In the genomic region with DNA sequence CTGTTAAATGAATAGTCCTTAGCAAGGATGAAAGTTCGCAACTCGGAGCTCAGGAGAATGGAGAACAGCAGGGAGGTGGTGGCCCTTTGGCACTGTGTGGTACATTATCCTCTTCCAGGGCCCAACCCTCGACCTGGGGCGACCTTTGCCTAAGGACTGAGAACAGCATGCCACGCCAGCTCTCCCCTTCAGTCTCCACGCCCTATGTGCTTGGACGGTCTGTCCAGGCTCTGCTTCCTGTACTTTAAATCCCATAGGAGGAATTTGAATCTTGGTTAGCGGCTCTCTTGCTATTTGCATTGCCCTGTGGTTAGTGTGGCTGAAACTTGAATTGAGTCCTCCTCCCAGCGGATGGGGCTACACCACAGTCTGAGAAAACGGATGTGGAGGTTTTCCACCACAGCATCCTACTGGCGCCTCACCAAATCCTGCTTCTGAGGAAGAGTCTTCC, we compare ENCODE assay signal across 8 mouse cellular contexts. TPM values are rescaled to one million over a fixed set of nuclear protein-coding genes. Genes with fewer than 3 reads are reported as not detected.
DNase-seq lines count a peak whose midpoint lies in the region; ATAC-seq lines count a peak whose summit lies in the region.

No protein-coding gene starts in this region.

- H3K27me3 ChIP-seq in intestine, embryonic 14.5 days (replicated peaks; ENCODE audit: control insufficient read depth, insufficient read depth, low read length): no peaks in the 10 kb centered on the region
- peaks cover 66% of the 10 kb centered on the region for H3K27me3 ChIP-seq in liver, embryonic 12.5 days (replicated peaks)

- 0 out of 2 replicates have a peak overlapping the region, but pooled peaks have one; percentile 14 for H3K27ac ChIP-seq in intestine, embryonic 14.5 days (ENCODE audit: low read depth)
- no peak overlapping the region for H3K27ac ChIP-seq in liver, embryonic 12.5 days

- ATAC-seq in granulocyte monocyte progenitor cell, adult 5-6 weeks (replicated peaks; ENCODE audit: poor library complexity, severe bottlenecking): peak; percentile 81
- ATAC-seq in intestine, embryonic 14.5 days (replicated peaks; ENCODE audit: low FRiP score, low TSS enrichment, low read depth): peak; percentile 12; the same call in 1 of the 2 replicates
- ATAC-seq in liver, embryonic 12.5 days: no peak
- ATAC-seq in frontal cortex, adult (ENCODE audit: low TSS enrichment): no peak

- peak overlapping the region; percentile 39 for H3K4me3 ChIP-seq in intestine, embryonic 14.5 days (ENCODE audit: low read depth, low read length)
- H3K4me3 ChIP-seq in liver, embryonic 12.5 days: peak overlapping the region; percentile 60

- DNase-seq in ovary, postnatal 36 days (ENCODE audit: low spot score): peak; percentile 19
- DNase-seq in ovary, postnatal 10 days (ENCODE audit: low spot score): no peak
- DNase-seq in cerebellum, postnatal 14 days: peak; percentile 24 to 33
- peak; percentile 59 for DNase-seq in intestine, embryonic 14.5 days (ENCODE audit: low spot score)
- peak; percentile 23 for DNase-seq in naive thymus-derived CD4-positive, alpha-beta T cell, adult 2 months (ENCODE audit: low read depth)

- 13% methylated on average over 11 of the region's 11 CpGs for WGBS in intestine, embryonic 14.5 days
- 4% methylated on average over 11 of the region's 11 CpGs for WGBS in liver, embryonic 12.5 days (ENCODE audit: insufficient replicate concordance)

- H3K9ac ChIP-seq in intestine, embryonic 14.5 days (ENCODE audit: low read length): no peak overlapping the region
- H3K9ac ChIP-seq in liver, embryonic 12.5 days: no peak overlapping the region

- peak overlapping the region; percentile 68 for H3K4me2 ChIP-seq in intestine, embryonic 14.5 days (ENCODE audit: low read length)
- peak overlapping the region; percentile 87 for H3K4me2 ChIP-seq in liver, embryonic 12.5 days

- peaks cover 6% of the 10 kb centered on the region for H3K4me1 ChIP-seq in intestine, embryonic 14.5 days (replicated peaks; ENCODE audit: control insufficient read depth, insufficient read depth, low read length)
- H3K4me1 ChIP-seq in liver, embryonic 12.5 days: peaks cover 29% of the 10 kb centered on the region

- H3K9me3 ChIP-seq in intestine, embryonic 14.5 days (ENCODE audit: control insufficient read depth, low read length): no peaks in the 10 kb centered on the region
- no peaks in the 10 kb centered on the region for H3K9me3 ChIP-seq in liver, embryonic 12.5 days (replicated peaks)

- H3K36me3 ChIP-seq in intestine, embryonic 14.5 days (ENCODE audit: control insufficient read depth, insufficient read depth, low read length): no peaks in the 10 kb centered on the region
- no peaks in the 10 kb centered on the region for H3K36me3 ChIP-seq in liver, embryonic 12.5 days

RNA-seq across cellular contexts. Expression of gene Gm37240, which starts 0.9 kb away (rescaled TPM):
- not detected in 2 replicates for total RNA-seq in granulocyte monocyte progenitor cell, adult 5-6 weeks (2014; fragmentation: Nextera tagmentation)
- not detected in 2 replicates for total RNA-seq in granulocyte monocyte progenitor cell, adult 5-6 weeks (2017)
- polyA plus RNA-seq in intestine, embryonic 14.5 days (2014; fragmentation: Nextera tagmentation; extraction: Ambion mirVana): 5.3 and 5.7 TPM in 2 replicates
- 0.52 and 1.1 TPM in 2 replicates for polyA plus RNA-seq in liver, embryonic 12.5 days (2016; fragmentation: Nextera tagmentation; extraction: Ambion mirVana)

RNA-seq across cellular contexts. Expression of gene Glt28d2, which starts 0.9 kb away (rescaled TPM):
- total RNA-seq in granulocyte monocyte progenitor cell, adult 5-6 weeks (2014; fragmentation: Nextera tagmentation): not detected in 2 replicates
- total RNA-seq in granulocyte monocyte progenitor cell, adult 5-6 weeks (2017): not detected in 2 replicates
- 1.8 TPM in 2 replicates for polyA plus RNA-seq in intestine, embryonic 14.5 days (2014; fragmentation: Nextera tagmentation; extraction: Ambion mirVana)
- 0.20 and 0.24 TPM in 2 replicates for polyA plus RNA-seq in liver, embryonic 12.5 days (2016; fragmentation: Nextera tagmentation; extraction: Ambion mirVana)

Comparison
In these comparisons a context has a peak if more than half of its experiments do, and no peak if none do; other contexts are left out.
1. ATAC-seq: peak in granulocyte monocyte progenitor cell, adult 5-6 weeks (single experiment) and intestine, embryonic 14.5 days (single experiment); none in liver, embryonic 12.5 days (single experiment) and frontal cortex, adult (single experiment).